Mouse (Mus musculus) ES-Bruce4 (cell line): ENCODE data around the gene Adgrg1. TPM values are rescaled to one million over a fixed set of nuclear protein-coding genes. Genes with fewer than 3 reads are reported as not detected.

Source experiments
- H3K27ac ChIP-seq: 2 replicates; pipeline ENCODE4 v1.5.1; 2012; ENCODE audit warnings: low read length, inconsistent platforms; ENCODE audit not compliant: insufficient read depth
- H3K27me3 ChIP-seq: 2 replicates; pipeline ENCODE4 v1.6.1; 2012; ENCODE audit warnings: mild to moderate bottlenecking, low read length, inconsistent platforms; ENCODE audit not compliant: control insufficient read depth, poor library complexity, insufficient read depth, severe bottlenecking
- H3K36me3 ChIP-seq: 2 replicates; pipeline ENCODE4 v1.6.1; 2012; ENCODE audit warnings: inconsistent platforms, mild to moderate bottlenecking, low read length, moderate library complexity; ENCODE audit not compliant: control insufficient read depth, poor library complexity, insufficient read depth, severe bottlenecking
- H3K4me1 ChIP-seq: one replicate; pipeline ENCODE4 v1.8.1; 2011; ENCODE audit warnings: low read length; ENCODE audit not compliant: control insufficient read depth, insufficient read depth
- H3K4me3 ChIP-seq: 2 replicates; pipeline ENCODE4 v1.5.1; 2011; ENCODE audit warnings: low read depth, mild to moderate bottlenecking, low read length
- H3K9ac ChIP-seq: 2 replicates; pipeline ENCODE4 v1.6.1; 2012; ENCODE audit warnings: low read depth, mild to moderate bottlenecking, inconsistent platforms; ENCODE audit not compliant: poor library complexity, severe bottlenecking
- H3K9me3 ChIP-seq: replicated peaks from 2 replicates; pipeline ENCODE4 v1.6.1; 2012; ENCODE audit warnings: mild to moderate bottlenecking, low read length, inconsistent platforms; ENCODE audit not compliant: control insufficient read depth, poor library complexity, insufficient read depth, severe bottlenecking
- CTCF ChIP-seq: IDR thresholded peaks from one replicate; pipeline ENCODE4 v1.8.1; 2011; ENCODE audit warnings: low read depth, low read length
- EP300 ChIP-seq: IDR thresholded peaks from 2 replicates; pipeline ENCODE4 v1.6.1; 2011; ENCODE audit warnings: low read depth, low read length; ENCODE audit not compliant: insufficient read depth
- POLR2A ChIP-seq: IDR thresholded peaks from one replicate; pipeline ENCODE4 v1.8.1; 2011; ENCODE audit warnings: low read length; ENCODE audit not compliant: insufficient read depth
- polyA plus RNA-seq: library from polyadenylated mRNA; stranded (reverse); fragments of >200 nt; gene quantifications from 2 replicates; pipeline ENCODE4 v1.2.4, GENCODE M21; 2011; ENCODE audit warnings: low read depth; ENCODE audit not compliant: missing spikeins, insufficient read depth, insufficient read length

Gene Adgrg1
- polyA plus RNA-seq, 1 experiment = 13.8 TPM

- Histone ChIP-seq H3K27me3 (0 out of 2 replicates have a peak, but pooled peaks cover 1% of the 10 kb centered on the region), H3K27ac (no peak overlapping the region), H3K9ac (no peak overlapping the region), H3K4me3 (no peak overlapping the region), H3K9me3 (no peaks in the 10 kb centered on the region), H3K36me3 (no peaks in the 10 kb centered on the region), H3K4me1 (no peaks in the 10 kb centered on the region)
- no peak for TF ChIP-seq CTCF
- TF ChIP-seq POLR2A = no peak
- TF ChIP-seq EP300 = no peak
These were observed 70.3 kb downstream of the Adgrg1 start for GRCm38 (mm10) chr8:95044811-95045210.

- no peak for TF ChIP-seq POLR2A
- no peak for TF ChIP-seq CTCF
- TF ChIP-seq EP300 = no peak
These were observed 72.4 kb downstream of the Adgrg1 start for GRCm38 (mm10) chr8:95046982-95047381.

GRCm38 (mm10) chr8:95047884-95048680 is 73.5 kb downstream of the Adgrg1 start:
- no peak for TF ChIP-seq POLR2A
- no peak for TF ChIP-seq EP300
- TF ChIP-seq CTCF = no peak
- H3K27me3 ChIP-seq = 0 out of 2 replicates have a peak, but pooled peaks cover 1% of the 10 kb centered on the region
- no peak overlapping the region for H3K9ac ChIP-seq
- no peaks in the 10 kb centered on the region for H3K4me1 ChIP-seq
- no peaks in the 10 kb centered on the region for H3K36me3 ChIP-seq
- no peaks in the 10 kb centered on the region for H3K9me3 ChIP-seq
- no peak overlapping the region for H3K27ac ChIP-seq
- H3K4me3 ChIP-seq = no peak overlapping the region

More at GRCm38 (mm10) chr8:95046982-95047381, 72.4 kb downstream of the Adgrg1 start:
- no peak overlapping the region for H3K27ac ChIP-seq
- 0 out of 2 replicates have a peak, but pooled peaks cover 1% of the 10 kb centered on the region for H3K27me3 ChIP-seq
- no peaks in the 10 kb centered on the region for H3K9me3 ChIP-seq
- no peak overlapping the region for H3K9ac ChIP-seq
- H3K4me3 ChIP-seq = no peak overlapping the region
- H3K4me1 ChIP-seq = no peaks in the 10 kb centered on the region
- H3K36me3 ChIP-seq = no peaks in the 10 kb centered on the region

GRCm38 (mm10) chr8:95049636-95050035 is 75.1 kb downstream of the Adgrg1 start:
- TF ChIP-seq EP300 (no peak), CTCF (no peak), POLR2A (no peak)

GRCm38 (mm10) chr8:95054438-95054837 is 79.9 kb downstream of the Adgrg1 start:
- no peak for TF ChIP-seq CTCF

More at GRCm38 (mm10) chr8:95049636-95050035, 75.1 kb downstream of the Adgrg1 start:
- 0 out of 2 replicates have a peak, but pooled peaks cover 1% of the 10 kb centered on the region for H3K27me3 ChIP-seq
- no peak overlapping the region for H3K4me3 ChIP-seq
- no peaks in the 10 kb centered on the region for H3K36me3 ChIP-seq
- H3K27ac ChIP-seq = no peak overlapping the region
- H3K4me1 ChIP-seq = no peaks in the 10 kb centered on the region
- H3K9ac ChIP-seq = no peak overlapping the region
- no peaks in the 10 kb centered on the region for H3K9me3 ChIP-seq

GRCm38 (mm10) chr8:95054927-95055510 is 80.5 kb downstream of the Adgrg1 start, which contains the start of gene Drc7:
Gene Drc7, plus strand, starts transcription at chr8:95055103.
- no peak within 1 kb of the TSS for H3K27ac ChIP-seq
- H3K9ac ChIP-seq = no peak within 1 kb of the TSS
- H3K27me3 ChIP-seq = no peaks in the 10 kb centered on the region
- H3K9me3 ChIP-seq = no peaks in the 10 kb centered on the region
- no peak within 1 kb of the TSS for H3K4me3 ChIP-seq
- H3K4me1 ChIP-seq = no peaks in the 10 kb centered on the region
- no peaks in the 10 kb centered on the region for H3K36me3 ChIP-seq
- no peak for TF ChIP-seq POLR2A
- TF ChIP-seq EP300 = no peak

More at GRCm38 (mm10) chr8:95054438-95054837, 79.9 kb downstream of the Adgrg1 start:
- Histone ChIP-seq H3K27ac (no peak overlapping the region), H3K36me3 (no peaks in the 10 kb centered on the region), H3K4me1 (no peaks in the 10 kb centered on the region), H3K4me3 (no peak overlapping the region), H3K9ac (no peak overlapping the region), H3K9me3 (no peaks in the 10 kb centered on the region), H3K27me3 (no peaks in the 10 kb centered on the region)
